Mouse (Mus musculus) common myeloid progenitor, adult 5-6 weeks (primary cell): ENCODE data around the gene Cant1. TPM values are rescaled to one million over a fixed set of nuclear protein-coding genes. Genes with fewer than 3 reads are reported as not detected.
"Not testable (repeated sequence)": the region's sequence is repeated elsewhere in the genome, so short reads cannot be mapped to it uniquely, and the experiment has no call there.

Experiments used
- ATAC-seq: replicated peaks from 2 replicates; pipeline ENCODE4 v1.8.0; 2016; ENCODE audit warnings: low read depth, mild to moderate bottlenecking, moderate TSS enrichment, inconsistent platforms; ENCODE audit not compliant: poor library complexity, severe bottlenecking
- total RNA-seq: library from RNA; stranded (forward); fragments of 200-1000, 187-1606 nt; gene quantifications from 2 replicates; pipeline ENCODE4 v1.2.3, GENCODE M21; 2017

Cant1 gene
- total RNA-seq, 1 experiment from 2014 or later = 21.0 TPM

- ATAC-seq = no peak
Observed at GRCm38 (mm10) chr11:118378656-118379055, 40.2 kb downstream of the Cant1 start.

GRCm38 (mm10) chr11:118376323-118376722 lies 42.6 kb downstream of the Cant1 start:
- not testable (repeated sequence) for ATAC-seq

GRCm38 (mm10) chr11:118375881-118376280 lies 43.0 kb downstream of the Cant1 start:
- ATAC-seq = no peak

GRCm38 (mm10) chr11:118375461-118375860 lies 43.4 kb downstream of the Cant1 start:
- ATAC-seq = no peak

GRCm38 (mm10) chr11:118375006-118375405 lies 43.9 kb downstream of the Cant1 start:
- ATAC-seq = no peak

GRCm38 (mm10) chr11:118374506-118374905 lies 44.4 kb downstream of the Cant1 start:
- no peak for ATAC-seq

- no peak for ATAC-seq
Observed at GRCm38 (mm10) chr11:118372641-118373040, 46.2 kb downstream of the Cant1 start.

GRCm38 (mm10) chr11:118371876-118372275 lies 47.0 kb downstream of the Cant1 start:
- no peak for ATAC-seq

- ATAC-seq = no peak
Observed at GRCm38 (mm10) chr11:118369657-118370056, 49.2 kb downstream of the Cant1 start.

- ATAC-seq = no peak
Observed at GRCm38 (mm10) chr11:118369251-118369650, 49.6 kb downstream of the Cant1 start.

- no peak; the same call in 1 of the 2 replicates for ATAC-seq
Observed at GRCm38 (mm10) chr11:118368330-118368729, 50.6 kb downstream of the Cant1 start.

GRCm38 (mm10) chr11:118366559-118366958 lies 52.3 kb downstream of the Cant1 start:
- no peak for ATAC-seq

GRCm38 (mm10) chr11:118366108-118366507 lies 52.8 kb downstream of the Cant1 start:
- ATAC-seq = no peak

- no peak for ATAC-seq
Observed at GRCm38 (mm10) chr11:118365171-118365570, 53.7 kb downstream of the Cant1 start.

GRCm38 (mm10) chr11:118364021-118364420 lies 54.9 kb downstream of the Cant1 start:
- ATAC-seq = no peak

GRCm38 (mm10) chr11:118362971-118363518 lies 55.8 kb downstream of the Cant1 start:
- peak; percentile 83 for ATAC-seq

- no peak for ATAC-seq
Observed at GRCm38 (mm10) chr11:118362501-118362900, 56.4 kb downstream of the Cant1 start.

GRCm38 (mm10) chr11:118360907-118361341 lies 58.0 kb downstream of the Cant1 start:
- no peak for ATAC-seq

GRCm38 (mm10) chr11:118360491-118360890 lies 58.4 kb downstream of the Cant1 start:
- no peak for ATAC-seq
